ENCODE assay signal across 9 mouse cellular contexts in genomic region chr12:17661483-17661920, GRCm38 (mm10). TPM values are rescaled to one million over a fixed set of nuclear protein-coding genes. Genes with fewer than 3 reads are reported as not detected.
DNase-seq lines count a peak whose midpoint lies in the region; ATAC-seq and TF ChIP-seq lines count a peak whose summit lies in the region.
"Had no signal": no experiment of that assay in that cellular context is flagged by ENCODE, and none has a peak within 500 bp of the region (broad histone marks: within the 10 kb centered on the region; RNA-seq: fewer than 3 reads in every experiment).

No protein-coding gene starts in this region.

- H3K4me3 ChIP-seq in embryonic facial prominence, embryonic 14.5 days (ENCODE audit: low read depth, low read length): no peak overlapping the region
- no peak overlapping the region for H3K4me3 ChIP-seq in hindbrain, postnatal 0 days (ENCODE audit: low read length)
- H3K4me3 ChIP-seq in lung, postnatal 0 days (ENCODE audit: low read depth, low read length): no peak overlapping the region
- H3K4me3 ChIP-seq in stomach, embryonic 15.5 days (replicated peaks): no peak overlapping the region
- H3K4me3 ChIP-seq: liver, embryonic 15.5 days had no signal

- peak; percentile 11 for DNase-seq in thymus, postnatal 25 days
- DNase-seq in thymus, postnatal 14 days: no peak
- DNase-seq in embryonic facial prominence, embryonic 14.5 days (ENCODE audit: low spot score): peak; percentile 93
- DNase-seq in hindbrain, postnatal 0 days (ENCODE audit: low spot score): peak; percentile 85
- peak; percentile 39 for DNase-seq in lung, postnatal 0 days (ENCODE audit: low spot score)
- no peak for DNase-seq in urinary bladder, postnatal 36 days (ENCODE audit: low spot score in 2 of 2)

- H3K9ac ChIP-seq in embryonic facial prominence, embryonic 14.5 days (ENCODE audit: low read depth, low read length): no peak overlapping the region
- no peak overlapping the region for H3K9ac ChIP-seq in hindbrain, postnatal 0 days (replicated peaks; ENCODE audit: low read length)
- H3K9ac ChIP-seq in lung, postnatal 0 days (replicated peaks; ENCODE audit: low read depth): no peak overlapping the region
- H3K9ac ChIP-seq in stomach, embryonic 15.5 days: no peak overlapping the region
- H3K9ac ChIP-seq: liver, embryonic 15.5 days had no signal

- H3K36me3 ChIP-seq in embryonic facial prominence, embryonic 14.5 days (ENCODE audit: control insufficient read depth, insufficient read depth, low read length): no peaks in the 10 kb centered on the region
- H3K36me3 ChIP-seq in hindbrain, postnatal 0 days (ENCODE audit: insufficient read depth, low read length): no peaks in the 10 kb centered on the region
- no peaks in the 10 kb centered on the region for H3K36me3 ChIP-seq in lung, postnatal 0 days (ENCODE audit: insufficient read depth, low read length)
- no peaks in the 10 kb centered on the region for H3K36me3 ChIP-seq in stomach, embryonic 15.5 days
- H3K36me3 ChIP-seq: liver, embryonic 15.5 days had no signal

- H3K4me1 ChIP-seq in embryonic facial prominence, embryonic 14.5 days (ENCODE audit: control insufficient read depth, insufficient read depth, low read length): no peaks in the 10 kb centered on the region
- H3K4me1 ChIP-seq in hindbrain, postnatal 0 days (ENCODE audit: insufficient read depth, low read length): no peaks in the 10 kb centered on the region
- no peaks in the 10 kb centered on the region for H3K4me1 ChIP-seq in lung, postnatal 0 days (ENCODE audit: insufficient read depth, low read depth, low read length)
- H3K4me1 ChIP-seq in stomach, embryonic 15.5 days: 0 out of 2 replicates have a peak, but pooled peaks cover 3% of the 10 kb centered on the region
- H3K4me1 ChIP-seq: liver, embryonic 15.5 days had no signal

- no peak overlapping the region for H3K27ac ChIP-seq in embryonic facial prominence, embryonic 14.5 days (replicated peaks; ENCODE audit: low read depth, low read length)
- H3K27ac ChIP-seq in hindbrain, postnatal 0 days: no peak overlapping the region
- no peak overlapping the region for H3K27ac ChIP-seq in lung, postnatal 0 days (ENCODE audit: low read length)
- H3K27ac ChIP-seq in stomach, embryonic 15.5 days: no peak overlapping the region
- H3K27ac ChIP-seq: liver, embryonic 15.5 days had no signal

- TF ChIP-seq CTCF in hindbrain, postnatal 0 days (IDR thresholded peaks at IDR 0.05; ENCODE audit: low read depth): no peak
- no peak for TF ChIP-seq CTCF in lung, postnatal 0 days (IDR thresholded peaks at IDR 0.05)

- H3K27me3 ChIP-seq in embryonic facial prominence, embryonic 14.5 days (replicated peaks; ENCODE audit: control insufficient read depth, insufficient read depth, low read length): no peaks in the 10 kb centered on the region
- no peaks in the 10 kb centered on the region for H3K27me3 ChIP-seq in hindbrain, postnatal 0 days (ENCODE audit: insufficient read depth, low read length)
- no peaks in the 10 kb centered on the region for H3K27me3 ChIP-seq in lung, postnatal 0 days (replicated peaks; ENCODE audit: insufficient read depth, low read length)
- no peaks in the 10 kb centered on the region for H3K27me3 ChIP-seq in stomach, embryonic 15.5 days (replicated peaks)
- H3K27me3 ChIP-seq: liver, embryonic 15.5 days had no signal

- peak; percentile 95 for ATAC-seq in embryonic facial prominence, embryonic 14.5 days (ENCODE audit: low read depth)
- peak; percentile 76 for ATAC-seq in hindbrain, postnatal 0 days
- ATAC-seq in lung, postnatal 0 days: peak; percentile 42
- ATAC-seq in stomach, embryonic 15.5 days (ENCODE audit: insufficient read depth, low FRiP score, low read depth): peak; percentile 62
- no peak for ATAC-seq in megakaryocyte progenitor cell, adult 5-6 weeks (replicated peaks; ENCODE audit: poor library complexity)

- WGBS in embryonic facial prominence, embryonic 14.5 days: 4% methylated on average over 4 of the region's 4 CpGs
- WGBS in hindbrain, postnatal 0 days: 5% methylated on average over 4 of the region's 4 CpGs
- WGBS in lung, postnatal 0 days: 2% methylated on average over 4 of the region's 4 CpGs
- 0% methylated on average over 4 of the region's 4 CpGs for WGBS in stomach, embryonic 15.5 days

- H3K4me2 ChIP-seq in embryonic facial prominence, embryonic 14.5 days (ENCODE audit: low read depth, low read length): no peak overlapping the region
- H3K4me2 ChIP-seq in hindbrain, postnatal 0 days (ENCODE audit: low read depth, low read length): no peak overlapping the region
- no peak overlapping the region for H3K4me2 ChIP-seq in lung, postnatal 0 days (replicated peaks; ENCODE audit: low read depth, low read length)
- peak overlapping the region; percentile 16; the same call in 1 of the 2 replicates for H3K4me2 ChIP-seq in stomach, embryonic 15.5 days
- H3K4me2 ChIP-seq: liver, embryonic 15.5 days had no signal

- H3K9me3 ChIP-seq in embryonic facial prominence, embryonic 14.5 days (ENCODE audit: control insufficient read depth, low read length): 0 out of 2 replicates have a peak, but pooled peaks cover 3% of the 10 kb centered on the region
- no peaks in the 10 kb centered on the region for H3K9me3 ChIP-seq in hindbrain, postnatal 0 days (ENCODE audit: low read length)
- H3K9me3 ChIP-seq in lung, postnatal 0 days (ENCODE audit: low read length): no peaks in the 10 kb centered on the region
- no peaks in the 10 kb centered on the region for H3K9me3 ChIP-seq in stomach, embryonic 15.5 days
- H3K9me3 ChIP-seq: liver, embryonic 15.5 days had no signal

- no peak for TF ChIP-seq EP300 in lung, postnatal 0 days (IDR thresholded peaks at IDR 0.05)

RNA-seq across cellular contexts. Expression of gene Hpcal1, which starts 29.2 kb away (rescaled TPM):
- polyA plus RNA-seq in embryonic facial prominence, embryonic 14.5 days (2014; fragmentation: Nextera tagmentation; extraction: Ambion mirVana): 57.1 and 57.7 TPM in 2 replicates
- 93.9 and 95.2 TPM in 2 replicates for total RNA-seq in hindbrain, postnatal 0 days (2014; rRNA removed)
- 171 and 180 TPM in 2 replicates for polyA plus RNA-seq in hindbrain, postnatal 0 days (2015; fragmentation: Nextera tagmentation; extraction: Ambion mirVana)
- 127 and 145 TPM in 2 replicates for polyA plus RNA-seq in lung, postnatal 0 days (2015; fragmentation: Nextera tagmentation; extraction: Ambion mirVana)
- polyA plus RNA-seq in stomach, embryonic 15.5 days (2015; fragmentation: Nextera tagmentation; extraction: Ambion mirVana): 61.0 and 62.7 TPM in 2 replicates
- total RNA-seq in megakaryocyte progenitor cell, adult 5-6 weeks (2015): 55.6 and 65.0 TPM in 2 replicates
- 18.6 and 21.9 TPM in 2 replicates for total RNA-seq in megakaryocyte progenitor cell, adult 5-6 weeks (2017)

Comparison
In these comparisons a context has a peak if more than half of its experiments do, and no peak if none do; other contexts are left out.
1. DNase-seq: peak in thymus, postnatal 25 days (single experiment), embryonic facial prominence, embryonic 14.5 days (single experiment), hindbrain, postnatal 0 days (single experiment) and lung, postnatal 0 days (single experiment); none in thymus, postnatal 14 days (single experiment) and urinary bladder, postnatal 36 days (0 of 2).